8 mouse cellular contexts compared by ENCODE assay signal in genomic region chr7:133121080-133121607, GRCm38 (mm10). TPM values are rescaled to one million over a fixed set of nuclear protein-coding genes. Genes with fewer than 3 reads are reported as not detected.
DNase-seq lines count a peak whose midpoint lies in the region; ATAC-seq and TF ChIP-seq lines count a peak whose summit lies in the region.

No protein-coding gene starts in this region.

- peak overlapping the region; percentile 100 for H3K4me2 ChIP-seq in hindbrain, embryonic 16.5 days (ENCODE audit: low read length)
- H3K4me2 ChIP-seq in midbrain, postnatal 0 days (ENCODE audit: low read depth, low read length, poor library complexity, severe bottlenecking) = peak overlapping the region; percentile 90

- no peak for TF ChIP-seq CTCF in left cerebral cortex, adult 2 months (IDR thresholded peaks at IDR 0.05)
- TF ChIP-seq CTCF in midbrain, postnatal 0 days (IDR thresholded peaks at IDR 0.05) = no peak

- no peak for ATAC-seq in hindbrain, embryonic 16.5 days
- no peak for ATAC-seq in midbrain, postnatal 0 days (ENCODE audit: low FRiP score)
- ATAC-seq in activated CD4-positive, CD25-positive, alpha-beta regulatory T cell, adult 4 months = no peak
- no peak for ATAC-seq in CD4-positive, CD25-positive, alpha-beta regulatory T cell, adult 4 months

- H3K4me1 ChIP-seq in embryonic facial prominence, embryonic 10.5 days = peaks cover 62% of the 10 kb centered on the region
- peaks cover 33% of the 10 kb centered on the region for H3K4me1 ChIP-seq in hindbrain, embryonic 16.5 days (ENCODE audit: control insufficient read depth, insufficient read depth, low read depth, low read length)
- H3K4me1 ChIP-seq in midbrain, postnatal 0 days (ENCODE audit: insufficient read depth, low read length) = peaks cover 7% of the 10 kb centered on the region; the same call in 1 of the 2 replicates

- peaks cover 15% of the 10 kb centered on the region for H3K27me3 ChIP-seq in embryonic facial prominence, embryonic 10.5 days (replicated peaks; ENCODE audit: low read depth, poor library complexity, severe bottlenecking)
- peaks cover 2% of the 10 kb centered on the region; the same call in 1 of the 2 replicates for H3K27me3 ChIP-seq in hindbrain, embryonic 16.5 days (replicated peaks; ENCODE audit: control insufficient read depth, insufficient read depth, low read length)
- H3K27me3 ChIP-seq in midbrain, postnatal 0 days (ENCODE audit: insufficient read depth, low read length) = no peaks in the 10 kb centered on the region

- peak overlapping the region; percentile 93 for H3K9ac ChIP-seq in hindbrain, embryonic 16.5 days (ENCODE audit: low read depth, low read length)
- peak overlapping the region; percentile 77 for H3K9ac ChIP-seq in midbrain, postnatal 0 days (replicated peaks; ENCODE audit: low read length, poor library complexity, severe bottlenecking)

- no peaks in the 10 kb centered on the region for H3K9me3 ChIP-seq in embryonic facial prominence, embryonic 10.5 days
- H3K9me3 ChIP-seq in hindbrain, embryonic 16.5 days (ENCODE audit: control insufficient read depth, low read length) = no peaks in the 10 kb centered on the region
- no peaks in the 10 kb centered on the region for H3K9me3 ChIP-seq in midbrain, postnatal 0 days (ENCODE audit: low read length)

- no peaks in the 10 kb centered on the region for H3K36me3 ChIP-seq in embryonic facial prominence, embryonic 10.5 days (replicated peaks)
- no peaks in the 10 kb centered on the region for H3K36me3 ChIP-seq in hindbrain, embryonic 16.5 days (ENCODE audit: control insufficient read depth, insufficient read depth, low read length)
- H3K36me3 ChIP-seq in midbrain, postnatal 0 days (ENCODE audit: insufficient read depth, low read length) = no peaks in the 10 kb centered on the region

- WGBS in embryonic facial prominence, embryonic 10.5 days = under 1% methylated on average over 14 of the region's 14 CpGs
- WGBS in hindbrain, embryonic 16.5 days = under 1% methylated on average over 14 of the region's 14 CpGs
- 2% methylated on average over 14 of the region's 14 CpGs for WGBS in midbrain, postnatal 0 days

- no peak for DNase-seq in left cerebral cortex, adult 2 months (ENCODE audit: extremely low spot score in 1 of 2, low spot score in 2 of 2)
- DNase-seq in left cerebral cortex, postnatal 14 days (ENCODE audit: low spot score in 2 of 2) = no peak
- DNase-seq in embryonic facial prominence, embryonic 10.5 days (ENCODE audit: low spot score) = no peak
- DNase-seq in midbrain, postnatal 0 days (ENCODE audit: low spot score) = no peak
- DNase-seq in lung, adult 18-20 months = no peak

- H3K27ac ChIP-seq in left cerebral cortex, adult 2 months = peak overlapping the region; percentile 77; the same call in 1 of the 2 replicates
- peak overlapping the region; percentile 99 for H3K27ac ChIP-seq in embryonic facial prominence, embryonic 10.5 days (replicated peaks)
- H3K27ac ChIP-seq in hindbrain, embryonic 16.5 days (ENCODE audit: low read depth, low read length) = peak overlapping the region; percentile 94
- H3K27ac ChIP-seq in midbrain, postnatal 0 days (ENCODE audit: low read depth, low read length) = no peak overlapping the region

- peak overlapping the region; percentile 90 for H3K4me3 ChIP-seq in left cerebral cortex, adult 2 months
- H3K4me3 ChIP-seq in embryonic facial prominence, embryonic 10.5 days = peak overlapping the region; percentile 98
- peak overlapping the region; percentile 94 for H3K4me3 ChIP-seq in hindbrain, embryonic 16.5 days (ENCODE audit: low read length)
- H3K4me3 ChIP-seq in midbrain, postnatal 0 days (ENCODE audit: low read depth, low read length) = peak overlapping the region; percentile 89

- intact Hi-C loops in left cerebral cortex, adult 2 months (cut with DNase I) = loop anchor here (5.0 kb wide), 1 partner anchor 309 kb away; the partner anchor contains the start of gene Fam53b
- intact Hi-C loops in left cerebral cortex, postnatal 14 days (cut with DNase I) = loop anchor here (5.0 kb wide), 2 partner anchors 89 to 516 kb away; partner anchors contain the start of gene Edrf1

RNA-seq across cellular contexts. Expression of gene Fgfr2, which starts 2.0 kb away (rescaled TPM):
- total RNA-seq in left cerebral cortex, adult 2 months (2021) = 10 to 100 TPM; 47.3 to 47.4 TPM
- total RNA-seq in left cerebral cortex, postnatal 14 days (2021) = 10 to 100 TPM; 27.3 to 32.7 TPM
- polyA plus RNA-seq in embryonic facial prominence, embryonic 10.5 days (2016; fragmentation: Nextera tagmentation; extraction: Ambion mirVana) = 74.3 and 77.5 TPM in 2 replicates
- polyA plus RNA-seq in hindbrain, embryonic 16.5 days (2015; fragmentation: Nextera tagmentation; extraction: Ambion mirVana) = 24.1 and 27.7 TPM in 2 replicates
- 32.6 and 37.2 TPM in 2 replicates for total RNA-seq in midbrain, postnatal 0 days (2014; rRNA removed)
- 10.7 and 12.1 TPM in 2 replicates for polyA plus RNA-seq in midbrain, postnatal 0 days (2015; fragmentation: Nextera tagmentation; extraction: Ambion mirVana)
- not detected for polyA plus RNA-seq in activated CD4-positive, CD25-positive, alpha-beta regulatory T cell, adult 4 months (2017; shearing (Covaris generic))
- polyA plus RNA-seq in CD4-positive, CD25-positive, alpha-beta regulatory T cell, adult 4 months (2017; shearing (Covaris generic)) = not detected

RNA-seq across cellular contexts. Expression of gene Ctbp2, which starts 3.0 kb away (rescaled TPM):
- total RNA-seq in left cerebral cortex, adult 2 months (2021) = 10 to 100 TPM; 30.1 to 30.6 TPM
- total RNA-seq in left cerebral cortex, postnatal 14 days (2021) = 10 to 100 TPM; 26.0 to 26.2 TPM
- polyA plus RNA-seq in embryonic facial prominence, embryonic 10.5 days (2016; fragmentation: Nextera tagmentation; extraction: Ambion mirVana) = 117 and 121 TPM in 2 replicates
- 44.9 and 57.9 TPM in 2 replicates for polyA plus RNA-seq in hindbrain, embryonic 16.5 days (2015; fragmentation: Nextera tagmentation; extraction: Ambion mirVana)
- total RNA-seq in midbrain, postnatal 0 days (2014; rRNA removed) = 58.6 and 64.8 TPM in 2 replicates
- 25.9 and 29.1 TPM in 2 replicates for polyA plus RNA-seq in midbrain, postnatal 0 days (2015; fragmentation: Nextera tagmentation; extraction: Ambion mirVana)
- polyA plus RNA-seq in activated CD4-positive, CD25-positive, alpha-beta regulatory T cell, adult 4 months (2017; shearing (Covaris generic)) = 1 to 10 TPM; 1.6 to 4.4 TPM
- polyA plus RNA-seq in CD4-positive, CD25-positive, alpha-beta regulatory T cell, adult 4 months (2017; shearing (Covaris generic)) = 1 to 10 TPM; 7.8 to 8.2 TPM

Comparison
In these comparisons a context has a peak if more than half of its experiments do, and no peak if none do; other contexts are left out.
1. RNA of gene Fgfr2, which starts 2.0 kb away (polyA plus RNA-seq): 74.3 to 77.5 TPM in embryonic facial prominence, embryonic 10.5 days, 24.1 to 27.7 TPM in hindbrain, embryonic 16.5 days and 10.7 to 12.1 TPM in midbrain, postnatal 0 days; not detected in CD4-positive, CD25-positive, alpha-beta regulatory T cell, adult 4 months and not detected in activated CD4-positive, CD25-positive, alpha-beta regulatory T cell, adult 4 months; every median in the first group is over 10 times any median in the second.
2. Peak in every context shown above with its lines, with median percentiles within 50 percentile points of each other: H3K4me3 ChIP-seq.